Mouse (Mus musculus): ENCODE data around the gene Cpne6.

Cpne6 gene

GRCm38 (mm10) chr14:55510125-55510731, at the start of gene Cpne6:
Gene Cpne6 (plus strand): TSS chr14:55510445.
- no peak for ATAC-seq (ENCODE audit: insufficient number of reproducible peaks, low FRiP score, low TSS enrichment)

- no peak for ATAC-seq (ENCODE audit: insufficient number of reproducible peaks, low FRiP score, low TSS enrichment)
These were observed 48.5 kb upstream of the Cpne6 start for GRCm38 (mm10) chr14:55461757-55462156.

- no peak for ATAC-seq (ENCODE audit: insufficient number of reproducible peaks, low FRiP score, low TSS enrichment)
These were observed 43.8 kb upstream of the Cpne6 start for GRCm38 (mm10) chr14:55466481-55466880.

- no peak for ATAC-seq (ENCODE audit: insufficient number of reproducible peaks, low FRiP score, low TSS enrichment)
These were observed 43.1 kb upstream of the Cpne6 start for GRCm38 (mm10) chr14:55467108-55467507.

GRCm38 (mm10) chr14:55468301-55468741, 41.9 kb upstream of the Cpne6 start:
- ATAC-seq (ENCODE audit: insufficient number of reproducible peaks, low FRiP score, low TSS enrichment), result no peak

GRCm38 (mm10) chr14:55469041-55469440, 41.2 kb upstream of the Cpne6 start:
- ATAC-seq (ENCODE audit: insufficient number of reproducible peaks, low FRiP score, low TSS enrichment), result no peak

- no peak for ATAC-seq (ENCODE audit: insufficient number of reproducible peaks, low FRiP score, low TSS enrichment)
These were observed 40.4 kb upstream of the Cpne6 start for GRCm38 (mm10) chr14:55469821-55470220.

- no peak for ATAC-seq (ENCODE audit: insufficient number of reproducible peaks, low FRiP score, low TSS enrichment)
These were observed 39.4 kb upstream of the Cpne6 start for GRCm38 (mm10) chr14:55470806-55471205.

- no peak for ATAC-seq (ENCODE audit: insufficient number of reproducible peaks, low FRiP score, low TSS enrichment)
These were observed 34.6 kb upstream of the Cpne6 start for GRCm38 (mm10) chr14:55475654-55476053.

- ATAC-seq (ENCODE audit: insufficient number of reproducible peaks, low FRiP score, low TSS enrichment), result no peak
These were observed 32.8 kb upstream of the Cpne6 start for GRCm38 (mm10) chr14:55477421-55477820.

- no peak for ATAC-seq (ENCODE audit: insufficient number of reproducible peaks, low FRiP score, low TSS enrichment)
These were observed 32.4 kb upstream of the Cpne6 start for GRCm38 (mm10) chr14:55477829-55478228.

- peak; percentile 92 for ATAC-seq (ENCODE audit: insufficient number of reproducible peaks, low FRiP score, low TSS enrichment)
These were observed 31.3 kb upstream of the Cpne6 start, which contains the start of gene Dhrs4 for GRCm38 (mm10) chr14:55478651-55479599. Gene Dhrs4 (plus strand): TSS chr14:55478758.

- no peak for ATAC-seq (ENCODE audit: insufficient number of reproducible peaks, low FRiP score, low TSS enrichment)
These were observed 30.6 kb upstream of the Cpne6 start for GRCm38 (mm10) chr14:55479629-55480028.

- no peak for ATAC-seq (ENCODE audit: insufficient number of reproducible peaks, low FRiP score, low TSS enrichment)
These were observed 25.7 kb upstream of the Cpne6 start for GRCm38 (mm10) chr14:55484430-55485085.

- no peak for ATAC-seq (ENCODE audit: insufficient number of reproducible peaks, low FRiP score, low TSS enrichment)
These were observed 23.4 kb upstream of the Cpne6 start for GRCm38 (mm10) chr14:55486836-55487235.

GRCm38 (mm10) chr14:55490361-55491201, 19.7 kb upstream of the Cpne6 start, which contains the start of gene Carmil3:
Gene Carmil3 (plus strand): TSS chr14:55490651.
- peak; percentile 78 for ATAC-seq (ENCODE audit: insufficient number of reproducible peaks, low FRiP score, low TSS enrichment)

- ATAC-seq (ENCODE audit: insufficient number of reproducible peaks, low FRiP score, low TSS enrichment), result peak; percentile 49
These were observed 18.9 kb upstream of the Cpne6 start for GRCm38 (mm10) chr14:55491291-55491833.

- no peak for ATAC-seq (ENCODE audit: insufficient number of reproducible peaks, low FRiP score, low TSS enrichment)
These were observed 18.1 kb upstream of the Cpne6 start for GRCm38 (mm10) chr14:55492103-55492502.

GRCm38 (mm10) chr14:55495509-55496240, 14.6 kb upstream of the Cpne6 start:
- ATAC-seq (ENCODE audit: insufficient number of reproducible peaks, low FRiP score, low TSS enrichment), result no peak

All from cerebellum, adult (tissue).